Mouse (Mus musculus): ENCODE results near the gene Col28a1. TPM values are rescaled to one million over a fixed set of nuclear protein-coding genes. Genes with fewer than 3 reads are reported as not detected.
"Not testable (repeated sequence)": the region's sequence is repeated elsewhere in the genome, so short reads cannot be mapped to it uniquely, and the experiment has no call there.

Col28a1 gene
- polyA plus RNA-seq, 1 experiment from 2014 or later = 4.7 TPM

- no peak for ATAC-seq (ENCODE audit: low FRiP score)
- no peak overlapping the region for H3K27ac ChIP-seq (replicated peaks)
- 88% methylated on average over 3 of the region's 3 CpGs for WGBS
These were observed 125.3 kb downstream of the Col28a1 start for GRCm38 (mm10) chr6:8067124-8067523.

DNA sequence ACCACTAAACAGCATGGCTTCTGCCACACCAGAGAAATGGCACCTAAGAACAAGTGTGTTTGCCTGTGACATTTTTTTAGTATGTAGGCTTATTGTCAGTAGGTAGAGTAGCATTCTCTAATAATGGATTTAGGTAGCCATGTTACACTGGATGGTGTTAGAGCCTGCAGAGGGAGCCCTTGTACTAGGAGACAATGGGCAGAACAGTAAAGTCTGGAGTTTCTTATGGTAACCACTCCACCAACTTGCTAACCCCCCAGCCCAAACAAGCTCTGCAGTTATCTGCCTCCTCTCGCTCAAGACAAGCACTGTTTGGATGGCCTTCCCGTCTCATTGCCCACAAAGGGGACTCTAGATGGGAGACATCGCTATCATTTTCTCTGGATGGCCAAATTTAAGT is 126.2 kb downstream of the Col28a1 start:
- WGBS = 68% methylated on average over 3 of the region's 3 CpGs
- no peaks in the 10 kb centered on the region for H3K4me1 ChIP-seq
- H3K36me3 ChIP-seq = no peaks in the 10 kb centered on the region
- H3K4me2 ChIP-seq = no peak overlapping the region
- H3K4me3 ChIP-seq (replicated peaks) = no peak overlapping the region
- no peak for ATAC-seq (ENCODE audit: low FRiP score)
- H3K9ac ChIP-seq (replicated peaks) = no peak overlapping the region
- no peak overlapping the region for H3K27ac ChIP-seq (replicated peaks)
- no peaks in the 10 kb centered on the region for H3K9me3 ChIP-seq (replicated peaks)
- H3K27me3 ChIP-seq (replicated peaks) = no peaks in the 10 kb centered on the region

More at GRCm38 (mm10) chr6:8067124-8067523, 125.3 kb downstream of the Col28a1 start:
- Histone ChIP-seq H3K4me1 (no peaks in the 10 kb centered on the region), H3K27me3 (replicated peaks) (no peaks in the 10 kb centered on the region), H3K4me3 (replicated peaks) (no peak overlapping the region), H3K9me3 (replicated peaks) (no peaks in the 10 kb centered on the region), H3K9ac (replicated peaks) (no peak overlapping the region), H3K36me3 (no peaks in the 10 kb centered on the region), H3K4me2 (no peak overlapping the region)

- Histone ChIP-seq H3K27ac (replicated peaks) (no peak overlapping the region), H3K9ac (replicated peaks) (no peak overlapping the region), H3K9me3 (replicated peaks) (no peaks in the 10 kb centered on the region), H3K4me2 (no peak overlapping the region), H3K4me1 (no peaks in the 10 kb centered on the region), H3K27me3 (replicated peaks) (no peaks in the 10 kb centered on the region), H3K4me3 (replicated peaks) (no peak overlapping the region), H3K36me3 (no peaks in the 10 kb centered on the region)
- no peak for ATAC-seq (ENCODE audit: low FRiP score)
- WGBS = 88% methylated on average over 7 of the region's 7 CpGs
These were observed 133.2 kb downstream of the Col28a1 start for GRCm38 (mm10) chr6:8059199-8059598.

- Histone ChIP-seq H3K36me3 (no peaks in the 10 kb centered on the region), H3K9me3 (replicated peaks) (no peaks in the 10 kb centered on the region), H3K27ac (replicated peaks) (no peak overlapping the region), H3K4me1 (no peaks in the 10 kb centered on the region), H3K9ac (replicated peaks) (no peak overlapping the region), H3K27me3 (replicated peaks) (no peaks in the 10 kb centered on the region), H3K4me3 (replicated peaks) (no peak overlapping the region), H3K4me2 (no peak overlapping the region)
- 82% methylated on average over 2 of the region's 2 CpGs for WGBS
- ATAC-seq (ENCODE audit: low FRiP score) = no peak
These were observed 144.2 kb downstream of the Col28a1 start for GRCm38 (mm10) chr6:8048216-8048615.

DNA sequence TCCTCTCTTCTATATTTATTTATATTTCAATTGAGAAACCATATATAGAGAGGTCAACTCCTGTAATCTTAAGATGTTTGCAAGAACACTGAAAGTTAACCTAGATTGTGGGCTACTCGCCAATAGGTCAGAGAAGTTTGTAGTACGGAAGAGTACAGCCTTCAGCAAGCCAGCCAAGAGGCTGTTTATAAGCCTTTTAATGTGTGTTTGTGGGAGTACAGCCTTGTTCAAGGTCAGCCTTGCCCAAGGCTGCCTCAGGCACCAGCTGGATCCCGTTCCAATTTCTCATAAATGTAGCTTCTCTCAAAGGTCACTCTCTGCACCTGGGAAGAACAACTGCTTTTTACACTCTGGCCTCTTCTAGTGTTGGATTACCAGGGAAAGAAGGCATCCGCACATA is 146.0 kb downstream of the Col28a1 start:
- Histone ChIP-seq H3K9me3 (replicated peaks) (no peaks in the 10 kb centered on the region), H3K4me3 (replicated peaks) (no peak overlapping the region), H3K9ac (replicated peaks) (no peak overlapping the region), H3K27ac (replicated peaks) (no peak overlapping the region), H3K4me2 (no peak overlapping the region), H3K27me3 (replicated peaks) (no peaks in the 10 kb centered on the region), H3K4me1 (no peaks in the 10 kb centered on the region), H3K36me3 (no peaks in the 10 kb centered on the region)
- ATAC-seq (ENCODE audit: low FRiP score) = no peak
- 84% methylated on average over 4 of the region's 4 CpGs for WGBS

DNA sequence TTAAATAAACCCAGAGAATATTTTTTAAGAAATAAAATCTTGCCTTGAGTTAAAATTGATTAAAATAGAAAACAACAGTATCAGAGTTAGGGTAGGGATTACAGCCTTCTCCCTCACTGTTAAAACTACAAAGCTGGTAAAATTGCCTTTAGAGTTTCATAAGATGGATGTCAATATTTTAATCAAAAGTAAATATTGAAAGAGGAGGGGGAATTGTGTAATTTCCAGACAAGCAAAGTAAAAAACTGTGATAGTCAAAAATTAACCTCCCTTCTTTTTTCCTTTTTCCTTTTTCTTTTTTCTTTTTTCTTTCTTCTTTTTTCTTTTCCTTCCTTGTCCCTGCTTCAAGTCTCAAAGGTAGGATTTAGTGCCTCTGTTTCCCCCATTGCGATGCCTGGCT is 146.6 kb downstream of the Col28a1 start:
- 90% methylated on average over 1 of the region's 1 CpGs for WGBS
- Histone ChIP-seq H3K9me3 (replicated peaks) (no peaks in the 10 kb centered on the region), H3K4me3 (replicated peaks) (no peak overlapping the region), H3K36me3 (no peaks in the 10 kb centered on the region), H3K27ac (replicated peaks) (no peak overlapping the region), H3K27me3 (replicated peaks) (no peaks in the 10 kb centered on the region), H3K9ac (replicated peaks) (no peak overlapping the region), H3K4me2 (no peak overlapping the region), H3K4me1 (no peaks in the 10 kb centered on the region)
- ATAC-seq (ENCODE audit: low FRiP score) = no peak

DNA sequence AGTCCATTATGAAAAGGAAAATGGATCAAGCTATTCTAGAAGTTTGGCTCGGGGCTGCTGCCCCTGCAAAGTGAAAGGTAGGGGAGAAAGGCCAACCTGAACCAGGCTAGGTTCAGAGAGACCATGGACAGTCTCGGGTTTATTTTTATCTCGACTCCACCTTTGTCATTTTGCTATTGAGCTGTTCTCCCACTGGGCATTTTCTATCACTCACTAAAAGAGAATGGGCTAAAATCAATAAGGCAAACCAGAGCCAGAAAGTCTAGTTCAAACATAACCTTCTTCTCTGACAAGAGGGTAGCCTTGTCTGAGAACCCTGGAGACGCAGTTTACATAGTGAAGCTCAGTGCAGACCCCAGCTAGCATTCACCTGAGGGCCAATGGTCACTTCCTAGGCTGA is 163.7 kb downstream of the Col28a1 start:
- WGBS = 81% methylated on average over 4 of the region's 4 CpGs
- Histone ChIP-seq H3K4me2 (no peak overlapping the region), H3K9me3 (replicated peaks) (no peaks in the 10 kb centered on the region), H3K9ac (replicated peaks) (no peak overlapping the region), H3K27me3 (replicated peaks) (no peaks in the 10 kb centered on the region), H3K4me3 (replicated peaks) (no peak overlapping the region), H3K36me3 (no peaks in the 10 kb centered on the region), H3K4me1 (no peaks in the 10 kb centered on the region), H3K27ac (replicated peaks) (no peak overlapping the region)
- no peak for ATAC-seq (ENCODE audit: low FRiP score)

GRCm38 (mm10) chr6:8025332-8026129 is 166.9 kb downstream of the Col28a1 start:
- Histone ChIP-seq H3K4me1 (no peaks in the 10 kb centered on the region), H3K27ac (replicated peaks) (no peak overlapping the region), H3K9ac (replicated peaks) (no peak overlapping the region), H3K36me3 (no peaks in the 10 kb centered on the region), H3K9me3 (replicated peaks) (no peaks in the 10 kb centered on the region), H3K4me3 (replicated peaks) (no peak overlapping the region), H3K4me2 (no peak overlapping the region), H3K27me3 (replicated peaks) (no peaks in the 10 kb centered on the region)
- no peak for ATAC-seq (ENCODE audit: low FRiP score)
- WGBS = 76% methylated on average over 7 of the region's 7 CpGs

DNA sequence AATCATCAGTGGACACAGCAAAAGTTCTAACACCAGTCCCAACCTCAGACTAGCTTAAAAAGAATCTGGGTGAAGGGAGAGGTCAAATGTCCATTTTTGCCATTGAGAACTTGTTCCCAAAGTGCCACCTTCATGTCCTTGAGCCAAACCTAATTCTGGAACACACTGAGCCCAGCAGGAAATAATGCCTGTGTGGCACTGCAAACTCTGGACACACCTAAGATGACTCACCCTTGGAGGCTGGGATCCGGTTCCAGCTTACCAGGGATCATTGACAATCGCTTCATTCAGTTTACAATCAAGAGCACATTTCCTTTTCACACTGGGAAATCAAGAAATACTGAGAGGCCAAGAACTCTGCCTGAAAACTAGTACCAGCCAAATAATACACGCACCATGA is 168.9 kb downstream of the Col28a1 start:
- WGBS = 87% methylated on average over 3 of the region's 3 CpGs
- no peaks in the 10 kb centered on the region for H3K9me3 ChIP-seq (replicated peaks)
- H3K27ac ChIP-seq (replicated peaks) = no peak overlapping the region
- H3K9ac ChIP-seq (replicated peaks) = no peak overlapping the region
- no peaks in the 10 kb centered on the region for H3K4me1 ChIP-seq
- H3K27me3 ChIP-seq (replicated peaks) = no peaks in the 10 kb centered on the region
- H3K4me2 ChIP-seq = no peak overlapping the region
- no peaks in the 10 kb centered on the region for H3K36me3 ChIP-seq
- no peak for ATAC-seq (ENCODE audit: low FRiP score)
- no peak overlapping the region for H3K4me3 ChIP-seq (replicated peaks)

- 87% methylated on average over 4 of the region's 4 CpGs for whole genome bisulfite sequencing
- Histone ChIP-seq H3K4me3 (replicated peaks) (no peak overlapping the region), H3K27me3 (replicated peaks) (no peaks in the 10 kb centered on the region), H3K36me3 (no peaks in the 10 kb centered on the region), H3K4me2 (no peak overlapping the region), H3K9me3 (replicated peaks) (no peaks in the 10 kb centered on the region), H3K27ac (replicated peaks) (no peak overlapping the region), H3K9ac (replicated peaks) (no peak overlapping the region), H3K4me1 (no peaks in the 10 kb centered on the region)
- no peak for ATAC-seq (ENCODE audit: low FRiP score)
These were observed 197.7 kb downstream of the Col28a1 start for GRCm38 (mm10) chr6:7994736-7995135.

- H3K27me3 ChIP-seq (replicated peaks) = no peaks in the 10 kb centered on the region
- no peaks in the 10 kb centered on the region for H3K9me3 ChIP-seq (replicated peaks)
- H3K27ac ChIP-seq (replicated peaks) = no peak overlapping the region
- H3K36me3 ChIP-seq = no peaks in the 10 kb centered on the region
- H3K4me2 ChIP-seq = peak overlapping the region; percentile 43
- no peaks in the 10 kb centered on the region for H3K4me1 ChIP-seq
- ATAC-seq (ENCODE audit: low FRiP score) = no peak
- H3K9ac ChIP-seq (replicated peaks) = no peak overlapping the region
- WGBS = 43% methylated on average over 7 of the region's 7 CpGs
- peak overlapping the region; percentile 28 for H3K4me3 ChIP-seq (replicated peaks)
These were observed 208.8 kb downstream of the Col28a1 start for GRCm38 (mm10) chr6:7983646-7983979.

DNA sequence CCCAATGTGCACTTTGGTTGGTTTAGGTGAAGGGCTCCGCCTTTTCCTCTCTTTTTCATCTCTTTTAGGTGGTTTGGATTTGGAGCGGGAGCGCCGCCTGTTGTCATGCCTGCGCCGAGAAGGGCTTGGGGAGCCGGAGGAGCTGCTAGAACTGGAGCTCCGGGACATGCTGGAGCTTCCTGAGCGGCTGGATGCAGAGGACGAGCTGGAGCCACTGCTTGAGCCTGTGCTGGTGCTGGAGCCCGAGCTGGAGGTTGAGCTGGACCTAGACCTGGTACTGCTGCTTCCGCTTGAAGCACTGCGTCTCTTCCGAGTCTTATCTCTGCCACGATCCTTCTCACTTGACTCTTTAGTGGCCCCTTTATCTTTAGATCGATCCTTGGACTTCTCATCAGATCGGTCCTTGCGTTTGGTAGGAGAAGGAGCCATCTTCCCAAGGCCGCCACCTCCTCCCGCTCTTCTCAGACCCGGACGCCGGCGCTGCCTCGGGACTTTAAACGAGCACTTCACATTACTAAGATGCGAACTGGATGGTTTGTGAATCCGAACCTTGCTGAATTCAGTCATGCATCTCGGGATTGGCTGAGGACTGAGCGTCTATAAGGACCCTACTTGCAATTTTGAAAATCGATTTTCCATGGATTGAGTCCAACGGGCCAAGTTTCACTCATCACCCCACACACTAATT is 209.3 kb downstream of the Col28a1 start:
- H3K9me3 ChIP-seq (replicated peaks); H3K27ac ChIP-seq (replicated peaks); H3K4me1 ChIP-seq; H3K9ac ChIP-seq (replicated peaks); H3K36me3 ChIP-seq; H3K27me3 ChIP-seq (replicated peaks): not testable (repeated sequence)
- Histone ChIP-seq H3K4me3 (replicated peaks) (peak overlapping the region; percentile 28), H3K4me2 (peak overlapping the region; percentile 43)
- ATAC-seq (ENCODE audit: low FRiP score) = peak; percentile 45
- 68% methylated on average over 32 of the region's 32 CpGs for WGBS

Measured in neural tube, embryonic 15.5 days (tissue).